Mouse (Mus musculus): Measurements from ENCODE around the gene Ccdc18.
"Not testable (repeated sequence)": the region's sequence is repeated elsewhere in the genome, so short reads cannot be mapped to it uniquely, and the experiment has no call there.

DNA sequence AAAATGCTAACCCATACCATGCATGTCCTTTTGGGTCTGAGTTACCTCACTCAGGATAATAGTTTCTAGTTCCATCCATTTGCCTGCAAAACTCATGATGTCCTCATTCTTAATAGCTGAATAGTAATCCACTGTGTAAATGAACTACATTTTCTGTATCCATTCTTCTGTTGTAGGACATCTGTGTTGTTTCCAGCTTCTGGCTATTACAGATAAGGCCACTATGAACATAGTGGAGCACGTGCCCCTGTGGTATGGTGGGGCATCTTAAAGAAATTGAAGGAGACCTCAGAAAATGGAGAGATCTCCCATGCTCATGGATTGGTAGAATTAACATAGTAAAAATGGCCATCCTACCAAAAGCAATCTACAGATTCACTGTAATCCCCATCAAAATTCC is 131.1 kb downstream of the Ccdc18 start:
- TF ChIP-seq CTCF, EP300 (IDR thresholded peaks at IDR 0.05; ENCODE audit: low read depth): not testable (repeated sequence)

Measured in heart, postnatal 0 days (tissue).